Mouse (Mus musculus): ENCODE results near the gene Mrpl16. TPM values are rescaled to one million over a fixed set of nuclear protein-coding genes. Genes with fewer than 3 reads are reported as not detected.

Gene Mrpl16
- 19.2 and 20.8 TPM in 2 replicates for polyA plus RNA-seq (2012; ENCODE audit: insufficient read depth, insufficient read length, missing spikeins)

- peak within 1 kb of the TSS; percentile 43 for H3K27ac ChIP-seq (ENCODE audit: insufficient read depth, low read depth, low read length)
These were observed at the start of gene Mrpl16 for GRCm38 (mm10) chr19:11770205-11770892. TSS of gene Mrpl16 (plus strand) at chr19:11770391.

GRCm38 (mm10) chr19:11723870-11724269, 46.3 kb upstream of the Mrpl16 start:
- H3K4me1 ChIP-seq (ENCODE audit: control insufficient read depth, insufficient read depth, low read length): no peaks in the 10 kb centered on the region; the same call in 1 of the 2 replicates
- no peak for TF ChIP-seq POLR2A (IDR thresholded peaks at IDR 0.05; ENCODE audit: borderline replicate concordance, low read depth, low read length)
- TF ChIP-seq CTCF (IDR thresholded peaks at IDR 0.05; ENCODE audit: low read depth, low read length): no peak
- H3K4me3 ChIP-seq (ENCODE audit: insufficient read depth, low read length): no peak overlapping the region
- H3K27ac ChIP-seq (ENCODE audit: insufficient read depth, low read depth, low read length): no peak overlapping the region

More at GRCm38 (mm10) chr19:11770205-11770892, at the start of gene Mrpl16:
- Histone ChIP-seq H3K4me1 (ENCODE audit: control insufficient read depth, insufficient read depth, low read length) (peaks cover 25% of the 10 kb centered on the region), H3K4me3 (ENCODE audit: insufficient read depth, low read length) (peak within 1 kb of the TSS; percentile 96)
- TF ChIP-seq POLR2A (IDR thresholded peaks at IDR 0.05; ENCODE audit: borderline replicate concordance, low read depth, low read length): no peak
- TF ChIP-seq CTCF (IDR thresholded peaks at IDR 0.05; ENCODE audit: low read depth, low read length): no peak

- TF ChIP-seq CTCF (IDR thresholded peaks at IDR 0.05; ENCODE audit: low read depth, low read length) (no peak), POLR2A (IDR thresholded peaks at IDR 0.05; ENCODE audit: borderline replicate concordance, low read depth, low read length) (no peak)
- Histone ChIP-seq H3K27ac (ENCODE audit: insufficient read depth, low read depth, low read length) (no peak overlapping the region), H3K4me3 (ENCODE audit: insufficient read depth, low read length) (no peak overlapping the region), H3K4me1 (ENCODE audit: control insufficient read depth, insufficient read depth, low read length) (no peaks in the 10 kb centered on the region; the same call in 1 of the 2 replicates)
These were observed 45.9 kb upstream of the Mrpl16 start for GRCm38 (mm10) chr19:11724275-11724674.

- Histone ChIP-seq H3K4me1 (ENCODE audit: control insufficient read depth, insufficient read depth, low read length) (no peaks in the 10 kb centered on the region), H3K4me3 (ENCODE audit: insufficient read depth, low read length) (no peak overlapping the region), H3K27ac (ENCODE audit: insufficient read depth, low read depth, low read length) (no peak overlapping the region)
- TF ChIP-seq CTCF (IDR thresholded peaks at IDR 0.05; ENCODE audit: low read depth, low read length): no peak
- TF ChIP-seq POLR2A (IDR thresholded peaks at IDR 0.05; ENCODE audit: borderline replicate concordance, low read depth, low read length): no peak
These were observed 44.3 kb upstream of the Mrpl16 start for GRCm38 (mm10) chr19:11725915-11726314.

GRCm38 (mm10) chr19:11727304-11727703, 42.9 kb upstream of the Mrpl16 start:
- no peak overlapping the region for H3K27ac ChIP-seq (ENCODE audit: insufficient read depth, low read depth, low read length)
- no peaks in the 10 kb centered on the region for H3K4me1 ChIP-seq (ENCODE audit: control insufficient read depth, insufficient read depth, low read length)
- TF ChIP-seq POLR2A (IDR thresholded peaks at IDR 0.05; ENCODE audit: borderline replicate concordance, low read depth, low read length): no peak
- TF ChIP-seq CTCF (IDR thresholded peaks at IDR 0.05; ENCODE audit: low read depth, low read length): no peak
- no peak overlapping the region for H3K4me3 ChIP-seq (ENCODE audit: insufficient read depth, low read length)

- Histone ChIP-seq H3K4me1 (ENCODE audit: control insufficient read depth, insufficient read depth, low read length) (no peaks in the 10 kb centered on the region), H3K4me3 (ENCODE audit: insufficient read depth, low read length) (no peak overlapping the region), H3K27ac (ENCODE audit: insufficient read depth, low read depth, low read length) (no peak overlapping the region)
- TF ChIP-seq CTCF (IDR thresholded peaks at IDR 0.05; ENCODE audit: low read depth, low read length) (no peak), POLR2A (IDR thresholded peaks at IDR 0.05; ENCODE audit: borderline replicate concordance, low read depth, low read length) (no peak)
These were observed 39.9 kb upstream of the Mrpl16 start for GRCm38 (mm10) chr19:11730278-11730677.

GRCm38 (mm10) chr19:11736455-11736854, 33.7 kb upstream of the Mrpl16 start:
- Histone ChIP-seq H3K4me1 (ENCODE audit: control insufficient read depth, insufficient read depth, low read length) (0 out of 2 replicates have a peak, but pooled peaks cover 2% of the 10 kb centered on the region), H3K4me3 (ENCODE audit: insufficient read depth, low read length) (no peak overlapping the region), H3K27ac (ENCODE audit: insufficient read depth, low read depth, low read length) (no peak overlapping the region)
- TF ChIP-seq CTCF (IDR thresholded peaks at IDR 0.05; ENCODE audit: low read depth, low read length): no peak
- TF ChIP-seq POLR2A (IDR thresholded peaks at IDR 0.05; ENCODE audit: borderline replicate concordance, low read depth, low read length): no peak

GRCm38 (mm10) chr19:11745680-11746079, 24.5 kb upstream of the Mrpl16 start:
- Histone ChIP-seq H3K4me3 (ENCODE audit: insufficient read depth, low read length) (no peak overlapping the region), H3K27ac (ENCODE audit: insufficient read depth, low read depth, low read length) (no peak overlapping the region), H3K4me1 (ENCODE audit: control insufficient read depth, insufficient read depth, low read length) (no peaks in the 10 kb centered on the region)
- TF ChIP-seq CTCF (IDR thresholded peaks at IDR 0.05; ENCODE audit: low read depth, low read length): no peak
- TF ChIP-seq POLR2A (IDR thresholded peaks at IDR 0.05; ENCODE audit: borderline replicate concordance, low read depth, low read length): no peak

- no peak within 1 kb of the TSS for H3K27ac ChIP-seq (ENCODE audit: insufficient read depth, low read depth, low read length)
- no peak within 1 kb of the TSS for H3K4me3 ChIP-seq (ENCODE audit: insufficient read depth, low read length)
- TF ChIP-seq CTCF (IDR thresholded peaks at IDR 0.05; ENCODE audit: low read depth, low read length) (no peak), POLR2A (IDR thresholded peaks at IDR 0.05; ENCODE audit: borderline replicate concordance, low read depth, low read length) (no peak)
- H3K4me1 ChIP-seq (ENCODE audit: control insufficient read depth, insufficient read depth, low read length): no peaks in the 10 kb centered on the region
These were observed 22.9 kb upstream of the Mrpl16 start, which contains the start of gene Gif for GRCm38 (mm10) chr19:11747298-11747697. TSS of gene Gif (plus strand) at chr19:11747554.

GRCm38 (mm10) chr19:11765059-11765458, 5.1 kb upstream of the Mrpl16 start:
- no peak overlapping the region for H3K27ac ChIP-seq (ENCODE audit: insufficient read depth, low read depth, low read length)
- no peak for TF ChIP-seq CTCF (IDR thresholded peaks at IDR 0.05; ENCODE audit: low read depth, low read length)
- TF ChIP-seq POLR2A (IDR thresholded peaks at IDR 0.05; ENCODE audit: borderline replicate concordance, low read depth, low read length): no peak

More at GRCm38 (mm10) chr19:11765059-11765458, 5.1 kb upstream of the Mrpl16 start:
- peaks cover 19% of the 10 kb centered on the region for H3K4me1 ChIP-seq (ENCODE audit: control insufficient read depth, insufficient read depth, low read length)
- H3K4me3 ChIP-seq (ENCODE audit: insufficient read depth, low read length): no peak overlapping the region

All from bone marrow macrophage, adult 2 months (primary cell).